Mouse (Mus musculus) spleen, postnatal 4 days (tissue): ENCODE results near the gene Rasgef1a.

ENCODE experiments used
- DNase-seq, 2 experiments: peaks; one replicate each; pipeline ENCODE4 v3.0.0; 2022; ENCODE audit warnings: low spot score in 2 of 2

Rasgef1a gene

GRCm38 (mm10) chr6:118130022-118130421 lies 118.8 kb downstream of the Rasgef1a start:
- no peak for DNase-seq

- DNase-seq, result no peak
These were observed 123.2 kb downstream of the Rasgef1a start for GRCm38 (mm10) chr6:118134461-118134860.

- no peak for DNase-seq
These were observed 125.9 kb downstream of the Rasgef1a start for GRCm38 (mm10) chr6:118137148-118137547.

GRCm38 (mm10) chr6:118138731-118139709 lies 127.8 kb downstream of the Rasgef1a start, which contains the start of gene Csgalnact2:
Gene Csgalnact2 (minus strand): TSS chr6:118139140.
- DNase-seq, result peak; percentile 96 to 98

GRCm38 (mm10) chr6:118140961-118141360 lies 129.7 kb downstream of the Rasgef1a start:
- no peak for DNase-seq
